Mouse (Mus musculus) embryonic facial prominence, embryonic 13.5 days (tissue): ENCODE measurements at regions not wholly inside any gene's neighbourhood (a gene's known extent, or its start where the extent isn't known, plus 50 kb on each side); places are given as distances from the start of the nearest gene placed in this dataset. TPM values are rescaled to one million over a fixed set of nuclear protein-coding genes. Genes with fewer than 3 reads are reported as not detected.
A peak's percentile ranks its signal among the peaks of the same experiment; 100 is the strongest.

ENCODE experiments used
- ATAC-seq: fragments of 200-750 bp; cut with Nextera tagmentation; 2 replicates; pipeline ENCODE4 v1.8.0; 2017; ENCODE audit warnings: low read depth; ENCODE audit not compliant: insufficient number of reproducible peaks, insufficient read depth, low FRiP score, low TSS enrichment
- H3K27ac ChIP-seq: fragments of 300-500 bp; sonication (generic); 2 replicates; pipeline ENCODE4 v1.5.1; 2015; ENCODE audit warnings: moderate library complexity, mild to moderate bottlenecking, inconsistent platforms
- H3K27me3 ChIP-seq: fragments of 300-500 bp; sonication (generic); 2 replicates; pipeline ENCODE4 v1.6.1; 2015; ENCODE audit warnings: mild to moderate bottlenecking, inconsistent platforms
- H3K36me3 ChIP-seq: fragments of 300-500 bp; sonication (generic); 2 replicates; pipeline ENCODE4 v1.6.1; 2015; ENCODE audit warnings: mild to moderate bottlenecking, inconsistent platforms
- H3K4me1 ChIP-seq: fragments of 300-500 bp; sonication (generic); 2 replicates; pipeline ENCODE4 v1.6.1; 2015; ENCODE audit warnings: inconsistent platforms
- H3K4me2 ChIP-seq: fragments of 300-500 bp; sonication (generic); 2 replicates; pipeline ENCODE4 v1.6.1; 2015; ENCODE audit warnings: moderate library complexity, mild to moderate bottlenecking, inconsistent platforms
- H3K4me3 ChIP-seq: fragments of 300-500 bp; sonication (generic); 2 replicates; pipeline ENCODE4 v1.5.1; 2015; ENCODE audit warnings: mild to moderate bottlenecking, inconsistent platforms
- H3K9ac ChIP-seq: fragments of 300-500 bp; sonication (generic); 2 replicates; pipeline ENCODE4 v1.6.1; 2015; ENCODE audit warnings: mild to moderate bottlenecking, inconsistent platforms
- H3K9me3 ChIP-seq: fragments of 300-500 bp; sonication (generic); 2 replicates; pipeline ENCODE4 v1.6.1; 2016; ENCODE audit warnings: inconsistent platforms
- WGBS: fragments of 180-500 bp; shearing (Covaris S2); methylation state at CpG from one replicate; pipeline ENCODE4 v1.1.7; 2015; ENCODE audit warnings: mixed read lengths; 5-methylcytosine and 5-hydroxymethylcytosine counted together
- microRNA-seq: library from miRNA; unstranded; fragments of <30 nt; microRNA quantifications from one replicate; pipeline ENCODE4, GENCODE M21; 2016

- WGBS, result 54% methylated on average over 5 of the region's 5 CpGs
- Histone ChIP-seq H3K27ac (no peak overlapping the region), H3K4me2 (peak overlapping the region; percentile 16; the same call in 1 of the 2 replicates), H3K9me3 (no peaks in the 10 kb centered on the region), H3K27me3 (peaks cover 5% of the 10 kb centered on the region), H3K9ac (no peak overlapping the region), H3K4me3 (no peak overlapping the region), H3K36me3 (no peaks in the 10 kb centered on the region), H3K4me1 (peaks cover 34% of the 10 kb centered on the region)
- no peak for ATAC-seq
Observed at GRCm38 (mm10) chr13:98546116-98546515, 54.3 kb upstream of the Gm10320 start.

GRCm38 (mm10) chr13:98545398-98545797 is 53.6 kb upstream of the Gm10320 start:
- H3K4me2 ChIP-seq, result peak overlapping the region; percentile 16; the same call in 1 of the 2 replicates
- no peaks in the 10 kb centered on the region for H3K9me3 ChIP-seq
- H3K4me1 ChIP-seq, result peaks cover 29% of the 10 kb centered on the region
- 47% methylated on average over 5 of the region's 5 CpGs for WGBS
- no peak overlapping the region for H3K27ac ChIP-seq
- H3K9ac ChIP-seq, result no peak overlapping the region
- no peak overlapping the region for H3K4me3 ChIP-seq
- H3K36me3 ChIP-seq, result no peaks in the 10 kb centered on the region
- ATAC-seq, result no peak
- H3K27me3 ChIP-seq, result peaks cover 8% of the 10 kb centered on the region

- WGBS, result 91% methylated on average over 10 of the region's 10 CpGs
Observed at GRCm38 (mm10) chr13:98544051-98544450, 52.2 kb upstream of the Gm10320 start.

More at GRCm38 (mm10) chr13:98544051-98544450, 52.2 kb upstream of the Gm10320 start:
- Histone ChIP-seq H3K9ac (no peak overlapping the region), H3K4me2 (no peak overlapping the region), H3K4me3 (no peak overlapping the region), H3K27me3 (peaks cover 6% of the 10 kb centered on the region), H3K9me3 (no peaks in the 10 kb centered on the region), H3K36me3 (no peaks in the 10 kb centered on the region), H3K27ac (no peak overlapping the region), H3K4me1 (peaks cover 32% of the 10 kb centered on the region)
- ATAC-seq, result no peak

Small RNAs in the stretch of these regions (microRNA-seq; reads per million reads assigned to microRNA genes)
- gene Gm22698, result not detected
